Comparison of ENCODE assay signal across 9 mouse cellular contexts in genomic region chr6:31927181-31927580, GRCm38 (mm10).
DNase-seq lines count a peak whose midpoint lies in the region; ATAC-seq lines count a peak whose summit lies in the region.
"Had no signal": no experiment of that assay in that cellular context is flagged by ENCODE, and none has a peak within 500 bp of the region (broad histone marks: within the 10 kb centered on the region; RNA-seq: fewer than 3 reads in every experiment).

No protein-coding gene starts in this region.

- H3K36me3 ChIP-seq in forebrain, embryonic 16.5 days (ENCODE audit: control insufficient read depth, insufficient read depth), result no peaks in the 10 kb centered on the region
- no peaks in the 10 kb centered on the region for H3K36me3 ChIP-seq in liver, embryonic 11.5 days (ENCODE audit: control insufficient read depth, insufficient read depth, low read length)
- H3K36me3 ChIP-seq: limb, embryonic 13.5 days had no signal

- H3K4me1 ChIP-seq in forebrain, embryonic 16.5 days (replicated peaks; ENCODE audit: control insufficient read depth, insufficient read depth, low read length), result peaks cover 8% of the 10 kb centered on the region
- no peaks in the 10 kb centered on the region for H3K4me1 ChIP-seq in liver, embryonic 11.5 days (replicated peaks; ENCODE audit: control insufficient read depth, insufficient read depth, low read length)
- H3K4me1 ChIP-seq: limb, embryonic 13.5 days had no signal

- WGBS in forebrain, embryonic 16.5 days, result 64% methylated on average over 3 of the region's 3 CpGs
- WGBS in liver, embryonic 11.5 days, result 59% methylated on average over 3 of the region's 3 CpGs

- H3K27me3 ChIP-seq in forebrain, embryonic 16.5 days (replicated peaks; ENCODE audit: control insufficient read depth, insufficient read depth, low read length), result no peaks in the 10 kb centered on the region
- no peaks in the 10 kb centered on the region for H3K27me3 ChIP-seq in liver, embryonic 11.5 days (replicated peaks; ENCODE audit: control insufficient read depth, insufficient read depth, low read length)
- H3K27me3 ChIP-seq: limb, embryonic 13.5 days had no signal

- no peaks in the 10 kb centered on the region for H3K9me3 ChIP-seq in forebrain, embryonic 16.5 days (ENCODE audit: control insufficient read depth, low read length)
- no peaks in the 10 kb centered on the region for H3K9me3 ChIP-seq in liver, embryonic 11.5 days (ENCODE audit: control insufficient read depth, low read length)
- H3K9me3 ChIP-seq: limb, embryonic 13.5 days had no signal

- intact Hi-C loops in gastrocnemius, postnatal 14 days (cut with DNase I; ENCODE audit: low total_unique reads), result no loop called here

- ATAC-seq in frontal cortex, adult (ENCODE audit: low TSS enrichment), result peak; percentile 83
- no peak for ATAC-seq in forebrain, embryonic 16.5 days
- ATAC-seq in liver, embryonic 11.5 days (replicated peaks; ENCODE audit: low FRiP score), result no peak

- DNase-seq in frontal cortex, postnatal 10 days (ENCODE audit: low spot score in 2 of 2), result no peak
- DNase-seq in urinary bladder, postnatal 36 days (ENCODE audit: low spot score in 2 of 2), result peak; percentile 1 to 35
- DNase-seq in urinary bladder, postnatal 10 days (ENCODE audit: low spot score), result no peak
- peak; percentile 66 for DNase-seq in gastrocnemius, postnatal 14 days
- DNase-seq in thymus, postnatal 4 days, result no peak
- DNase-seq in liver, embryonic 11.5 days (ENCODE audit: low spot score), result no peak

- no peak overlapping the region for H3K27ac ChIP-seq in forebrain, embryonic 16.5 days (ENCODE audit: low read length)
- H3K27ac ChIP-seq in liver, embryonic 11.5 days (ENCODE audit: low read depth, low read length), result no peak overlapping the region
- H3K27ac ChIP-seq: limb, embryonic 13.5 days had no signal

- no peak overlapping the region for H3K4me3 ChIP-seq in forebrain, embryonic 16.5 days (replicated peaks; ENCODE audit: low read length)
- H3K4me3 ChIP-seq in liver, embryonic 11.5 days (ENCODE audit: low read depth, low read length), result no peak overlapping the region
- H3K4me3 ChIP-seq: limb, embryonic 13.5 days had no signal

- no peak overlapping the region for H3K9ac ChIP-seq in forebrain, embryonic 16.5 days (replicated peaks; ENCODE audit: low read depth, low read length)
- no peak overlapping the region for H3K9ac ChIP-seq in liver, embryonic 11.5 days (ENCODE audit: low read depth, low read length)
- H3K9ac ChIP-seq: limb, embryonic 13.5 days had no signal

- no peak overlapping the region for H3K4me2 ChIP-seq in forebrain, embryonic 16.5 days (ENCODE audit: low read length)
- no peak overlapping the region for H3K4me2 ChIP-seq in liver, embryonic 11.5 days
- H3K4me2 ChIP-seq: limb, embryonic 13.5 days had no signal

Comparison
In these comparisons a context has a peak if more than half of its experiments do, and no peak if none do; other contexts are left out.
1. DNase-seq: peak in urinary bladder, postnatal 36 days (2 of 2) and gastrocnemius, postnatal 14 days (single experiment); none in frontal cortex, postnatal 10 days (0 of 2), urinary bladder, postnatal 10 days (single experiment), thymus, postnatal 4 days (single experiment) and liver, embryonic 11.5 days (single experiment).